Mouse (Mus musculus) T-helper 1 cell (primary cell): Measurements from ENCODE around the gene Gpx1.

Experiments
- in situ Hi-C: fragments of 300-600 bp; cut with MboI, MseI; formaldehyde crosslinking; loops from one replicate; pipeline ENCODE4 v1.15.1; 2025; ENCODE audit warnings: high pct_unique_total_duplicates

The Gpx1 gene

GRCm38 (mm10) chr9:108338551-108338885, 185 bp upstream of the Gpx1 start:
- in situ Hi-C loops = loop anchor here (10.0 to 25.0 kb wide), 2 partner anchors 724 to 1966 kb away; partner anchors contain the start of genes Atrip, Elp6 and Trex1

GRCm38 (mm10) chr9:108339886-108340257, 1.2 kb downstream of the Gpx1 start:
- in situ Hi-C loops = loop anchor here (10.0 to 25.0 kb wide), 2 partner anchors 722 to 1965 kb away; partner anchors contain the start of genes Atrip, Elp6 and Trex1

- in situ Hi-C loops = loop anchor here (25.0 kb wide), 1 partner anchor 722 kb away; the partner anchor contains the start of genes Atrip and Trex1
Observed at GRCm38 (mm10) chr9:108340258-108341138, 1.8 kb downstream of the Gpx1 start.

GRCm38 (mm10) chr9:108341139-108341475, 2.4 kb downstream of the Gpx1 start:
- in situ Hi-C loops = loop anchor here (25.0 kb wide), 1 partner anchor 721 kb away; the partner anchor contains the start of genes Atrip and Trex1

GRCm38 (mm10) chr9:108341801-108342200, 3.1 kb downstream of the Gpx1 start:
- in situ Hi-C loops = loop anchor here (25.0 kb wide), 1 partner anchor 720 kb away; the partner anchor contains the start of genes Atrip and Trex1

GRCm38 (mm10) chr9:108342301-108342831, 3.7 kb downstream of the Gpx1 start:
- in situ Hi-C loops = loop anchor here (25.0 kb wide), 1 partner anchor 720 kb away; the partner anchor contains the start of genes Atrip and Trex1

- in situ Hi-C loops = loop anchor here (25.0 kb wide), 1 partner anchor 719 kb away; the partner anchor contains the start of genes Atrip and Trex1
Observed at GRCm38 (mm10) chr9:108343331-108343730, 4.6 kb downstream of the Gpx1 start.

GRCm38 (mm10) chr9:108343835-108344234, 5.1 kb downstream of the Gpx1 start:
- in situ Hi-C loops = loop anchor here (25.0 kb wide), 1 partner anchor 718 kb away; the partner anchor contains the start of genes Atrip and Trex1

- in situ Hi-C loops = loop anchor here (25.0 kb wide), 1 partner anchor 718 kb away; the partner anchor contains the start of genes Atrip and Trex1
Observed at GRCm38 (mm10) chr9:108344471-108344870, 5.8 kb downstream of the Gpx1 start.

- in situ Hi-C loops = loop anchor here (25.0 kb wide), 1 partner anchor 715 kb away; the partner anchor contains the start of genes Atrip and Trex1
Observed at GRCm38 (mm10) chr9:108347024-108347423, 8.3 kb downstream of the Gpx1 start.

- in situ Hi-C loops = loop anchor here (25.0 kb wide), 1 partner anchor 715 kb away; the partner anchor contains the start of genes Atrip and Trex1
Observed at GRCm38 (mm10) chr9:108347540-108348289, 9.0 kb downstream of the Gpx1 start, which contains the start of gene Usp4. TSS of gene Usp4 (plus strand) at chr9:108347853.

GRCm38 (mm10) chr9:108348290-108348680, 9.6 kb downstream of the Gpx1 start:
- in situ Hi-C loops = loop anchor here (25.0 kb wide), 1 partner anchor 714 kb away; the partner anchor contains the start of genes Atrip and Trex1

- in situ Hi-C loops = loop anchor here (25.0 kb wide), 1 partner anchor 713 kb away; the partner anchor contains the start of genes Atrip and Trex1
Observed at GRCm38 (mm10) chr9:108349727-108350126, 11.0 kb downstream of the Gpx1 start.

GRCm38 (mm10) chr9:108378234-108378633, 39.5 kb downstream of the Gpx1 start:
- in situ Hi-C loops = loop anchor here (5.0 kb wide), 1 partner anchor 164 kb away; no protein-coding TSS in a partner anchor

- in situ Hi-C loops = loop anchor here (5.0 kb wide), 1 partner anchor 164 kb away; no protein-coding TSS in a partner anchor
Observed at GRCm38 (mm10) chr9:108378736-108379135, 40.0 kb downstream of the Gpx1 start.

GRCm38 (mm10) chr9:108379294-108379693, 40.6 kb downstream of the Gpx1 start:
- in situ Hi-C loops = loop anchor here (5.0 kb wide), 1 partner anchor 163 kb away; no protein-coding TSS in a partner anchor

GRCm38 (mm10) chr9:108381382-108381781, 42.7 kb downstream of the Gpx1 start:
- in situ Hi-C loops = loop anchor here (10.0 kb wide), 1 partner anchor 57 kb away; no protein-coding TSS in a partner anchor

GRCm38 (mm10) chr9:108385006-108385405, 46.3 kb downstream of the Gpx1 start:
- in situ Hi-C loops = loop anchor here (10.0 kb wide), 1 partner anchor 60 kb away; no protein-coding TSS in a partner anchor

- in situ Hi-C loops = loop anchor here (10.0 kb wide), 1 partner anchor 62 kb away; no protein-coding TSS in a partner anchor
Observed at GRCm38 (mm10) chr9:108386816-108387215, 48.1 kb downstream of the Gpx1 start.

- in situ Hi-C loops = loop anchor here (10.0 kb wide), 1 partner anchor 64 kb away; no protein-coding TSS in a partner anchor
Observed at GRCm38 (mm10) chr9:108388601-108389000, 49.9 kb downstream of the Gpx1 start.
